Mouse (Mus musculus): ENCODE results near the gene AW822073. TPM values are rescaled to one million over a fixed set of nuclear protein-coding genes. Genes with fewer than 3 reads are reported as not detected.
"Not testable (repeated sequence)": the region's sequence is repeated elsewhere in the genome, so short reads cannot be mapped to it uniquely, and the experiment has no call there.

Gene AW822073
- polyA plus RNA-seq (2015; fragmentation: Nextera tagmentation; extraction: Ambion mirVana), result not detected in 2 replicates

DNA sequence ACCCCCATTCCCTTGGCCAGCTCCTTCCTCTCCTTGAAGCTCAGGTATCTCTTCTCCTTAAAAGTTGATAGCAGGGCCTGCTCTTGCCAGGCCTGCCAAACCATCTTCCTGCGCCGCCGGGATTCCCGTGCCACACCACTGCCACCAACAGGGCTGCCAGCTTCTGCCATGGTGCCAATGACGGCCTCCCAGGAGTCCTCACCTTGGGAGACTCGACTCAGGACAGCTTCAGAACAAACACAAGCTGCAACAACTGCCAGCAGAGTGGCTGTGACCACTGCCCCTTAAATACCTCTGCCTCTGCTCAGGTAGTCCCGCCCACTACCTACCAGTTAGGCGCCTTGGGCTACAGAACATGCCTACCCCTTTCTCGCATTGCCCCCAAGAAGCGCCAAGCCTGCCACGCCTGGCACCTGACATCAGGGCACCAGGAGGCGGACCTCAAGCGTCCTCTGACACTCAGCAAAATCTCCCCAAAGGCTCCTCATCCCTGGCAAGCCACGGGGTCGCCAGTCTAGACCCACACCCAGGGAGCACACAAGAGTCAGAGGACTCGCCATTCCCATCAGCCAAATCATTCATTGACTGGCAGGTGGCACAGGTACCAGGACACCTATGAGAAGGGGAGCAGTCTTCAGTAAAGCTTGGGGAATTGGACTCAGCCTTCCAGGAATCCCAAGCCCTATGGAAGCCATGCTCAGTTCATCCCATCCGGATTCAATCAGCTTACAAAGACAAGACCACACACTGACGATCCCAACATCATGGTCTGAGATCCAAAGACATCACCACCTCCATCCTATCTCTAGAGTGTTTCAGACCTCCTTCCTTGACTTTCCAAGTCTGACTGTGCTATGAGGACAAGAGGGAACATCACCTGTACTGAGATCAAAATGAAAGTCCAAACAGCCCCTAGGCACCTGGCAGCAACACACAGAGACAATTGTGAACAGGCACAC lies at the start of gene AW822073:
Gene AW822073, minus strand, starts transcription at position 104 of the 959 bp plus-strand sequence.
- not testable (repeated sequence) for ATAC-seq (replicated peaks; ENCODE audit: extremely low read depth, insufficient read depth, low FRiP score)

GRCm38 (mm10) chr10:58258466-58258865 lies 33.7 kb upstream of the AW822073 start:
- peaks cover 12% of the 10 kb centered on the region for H3K4me1 ChIP-seq (ENCODE audit: control insufficient read depth, insufficient read depth, low read length)
- H3K9me3 ChIP-seq (replicated peaks; ENCODE audit: control insufficient read depth, low read length), result no peaks in the 10 kb centered on the region
- 52% methylated on average over 5 of the region's 5 CpGs for WGBS
- ATAC-seq (replicated peaks; ENCODE audit: extremely low read depth, insufficient read depth, low FRiP score), result no peak
- H3K9ac ChIP-seq (ENCODE audit: low read length), result no peak overlapping the region
- no peak overlapping the region for H3K4me2 ChIP-seq (ENCODE audit: low read depth, low read length)
- 0 out of 2 replicates have a peak overlapping the region, but pooled peaks have one; percentile 18 for H3K27ac ChIP-seq (ENCODE audit: low read length)
- H3K36me3 ChIP-seq (ENCODE audit: control insufficient read depth, insufficient read depth), result peaks cover 24% of the 10 kb centered on the region
- H3K4me3 ChIP-seq (ENCODE audit: low read length), result no peak overlapping the region
- H3K27me3 ChIP-seq (ENCODE audit: control insufficient read depth, insufficient read depth, low read length), result no peaks in the 10 kb centered on the region

More for the DNA sequence above, at the start of gene AW822073:
- H3K27ac ChIP-seq (ENCODE audit: low read length); H3K9ac ChIP-seq (ENCODE audit: low read length); H3K4me2 ChIP-seq (ENCODE audit: low read depth, low read length); H3K9me3 ChIP-seq (replicated peaks; ENCODE audit: control insufficient read depth, low read length); H3K4me3 ChIP-seq (ENCODE audit: low read length); H3K4me1 ChIP-seq (ENCODE audit: control insufficient read depth, insufficient read depth, low read length); H3K36me3 ChIP-seq (ENCODE audit: control insufficient read depth, insufficient read depth); H3K27me3 ChIP-seq (ENCODE audit: control insufficient read depth, insufficient read depth, low read length): not testable (repeated sequence)
- WGBS, result 76% methylated on average over 16 of the region's 18 CpGs

DNA sequence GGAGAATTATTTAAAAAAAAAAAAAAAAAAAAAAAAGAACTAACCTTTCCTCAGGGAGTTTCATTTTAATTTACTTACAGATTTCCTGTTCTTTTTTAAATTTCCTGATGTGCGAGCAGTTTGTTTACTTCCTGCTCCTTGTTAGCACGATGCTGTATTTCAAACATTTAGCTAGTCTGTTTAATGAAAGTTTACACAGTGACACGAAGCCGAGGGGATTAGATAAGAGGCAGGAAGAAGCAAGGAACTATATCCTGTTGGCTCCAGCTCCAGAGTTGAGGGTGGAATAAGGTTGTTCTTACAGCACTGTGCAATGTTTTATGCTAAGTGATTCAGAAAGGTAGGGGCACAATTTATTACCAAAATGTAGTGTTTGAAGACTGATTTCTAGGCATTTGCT lies 31.2 kb upstream of the AW822073 start:
- peak overlapping the region; percentile 83 for H3K9ac ChIP-seq (ENCODE audit: low read length)
- peaks cover 12% of the 10 kb centered on the region for H3K4me1 ChIP-seq (ENCODE audit: control insufficient read depth, insufficient read depth, low read length)
- WGBS, result 5% methylated on average over 4 of the region's 4 CpGs
- H3K9me3 ChIP-seq (replicated peaks; ENCODE audit: control insufficient read depth, low read length), result no peaks in the 10 kb centered on the region
- H3K4me3 ChIP-seq (ENCODE audit: low read length), result peak overlapping the region; percentile 94
- H3K4me2 ChIP-seq (ENCODE audit: low read depth, low read length), result peak overlapping the region; percentile 74
- no peaks in the 10 kb centered on the region for H3K27me3 ChIP-seq (ENCODE audit: control insufficient read depth, insufficient read depth, low read length)
- ATAC-seq (replicated peaks; ENCODE audit: extremely low read depth, insufficient read depth, low FRiP score), result no peak
- H3K36me3 ChIP-seq (ENCODE audit: control insufficient read depth, insufficient read depth), result peaks cover 15% of the 10 kb centered on the region
- H3K27ac ChIP-seq (ENCODE audit: low read length), result peak overlapping the region; percentile 69; the same call in 1 of the 2 replicates

GRCm38 (mm10) chr10:58255213-58255892 lies 30.6 kb upstream of the AW822073 start, which contains the start of gene Gcc2:
Gcc2 (plus strand) TSS chr10:58255497.
- Histone ChIP-seq H3K27ac (ENCODE audit: low read length) (peak within 1 kb of the TSS; percentile 69), H3K36me3 (ENCODE audit: control insufficient read depth, insufficient read depth) (peaks cover 12% of the 10 kb centered on the region), H3K27me3 (ENCODE audit: control insufficient read depth, insufficient read depth, low read length) (no peaks in the 10 kb centered on the region), H3K4me1 (ENCODE audit: control insufficient read depth, insufficient read depth, low read length) (peaks cover 12% of the 10 kb centered on the region), H3K4me2 (ENCODE audit: low read depth, low read length) (peak within 1 kb of the TSS; percentile 74), H3K4me3 (ENCODE audit: low read length) (peak within 1 kb of the TSS; percentile 94), H3K9ac (ENCODE audit: low read length) (peak within 1 kb of the TSS; percentile 83), H3K9me3 (replicated peaks; ENCODE audit: control insufficient read depth, low read length) (no peaks in the 10 kb centered on the region)
- ATAC-seq (replicated peaks; ENCODE audit: extremely low read depth, insufficient read depth, low FRiP score), result peak; percentile 98
- WGBS, result under 1% methylated on average over 50 of the region's 58 CpGs

DNA sequence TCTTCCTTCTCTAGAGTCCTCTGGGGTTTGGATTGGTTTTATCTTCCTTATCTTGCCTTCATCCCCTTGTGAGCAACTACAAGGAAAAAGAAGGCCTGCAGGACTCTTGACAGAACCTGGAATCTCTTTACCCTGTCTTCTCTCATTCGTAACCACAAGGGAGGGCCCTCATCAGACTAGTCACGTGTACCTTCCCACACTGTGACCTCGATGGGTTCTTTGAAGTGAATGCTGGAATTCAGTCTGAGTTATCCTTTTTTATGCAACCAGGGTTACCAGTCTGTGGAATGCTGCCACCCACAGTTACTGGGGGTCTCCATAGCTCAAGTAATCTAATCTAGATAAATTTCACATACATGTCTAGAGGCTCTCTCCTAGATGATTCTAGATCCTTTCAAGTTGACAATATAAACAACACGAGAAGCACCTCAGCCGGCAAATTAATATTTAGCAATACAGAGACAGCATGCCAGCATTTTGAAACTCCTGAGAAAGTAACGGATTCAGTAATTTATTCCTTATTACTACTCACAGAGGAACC lies 30.0 kb upstream of the AW822073 start:
- peak overlapping the region; percentile 74 for H3K4me2 ChIP-seq (ENCODE audit: low read depth, low read length)
- no peaks in the 10 kb centered on the region for H3K27me3 ChIP-seq (ENCODE audit: control insufficient read depth, insufficient read depth, low read length)
- WGBS, result 36% methylated on average over 6 of the region's 6 CpGs
- H3K9ac ChIP-seq (ENCODE audit: low read length), result peak overlapping the region; percentile 83
- no peak for ATAC-seq (replicated peaks; ENCODE audit: extremely low read depth, insufficient read depth, low FRiP score)
- peaks cover 8% of the 10 kb centered on the region for H3K36me3 ChIP-seq (ENCODE audit: control insufficient read depth, insufficient read depth)
- peaks cover 12% of the 10 kb centered on the region for H3K4me1 ChIP-seq (ENCODE audit: control insufficient read depth, insufficient read depth, low read length)
- H3K4me3 ChIP-seq (ENCODE audit: low read length), result peak overlapping the region; percentile 94
- H3K9me3 ChIP-seq (replicated peaks; ENCODE audit: control insufficient read depth, low read length), result no peaks in the 10 kb centered on the region
- no peak overlapping the region for H3K27ac ChIP-seq (ENCODE audit: low read length)

GRCm38 (mm10) chr10:58249535-58249934 lies 24.8 kb upstream of the AW822073 start:
- Histone ChIP-seq H3K9ac (ENCODE audit: low read length) (no peak overlapping the region), H3K27ac (ENCODE audit: low read length) (no peak overlapping the region), H3K36me3 (ENCODE audit: control insufficient read depth, insufficient read depth) (no peaks in the 10 kb centered on the region), H3K4me3 (ENCODE audit: low read length) (no peak overlapping the region), H3K27me3 (ENCODE audit: control insufficient read depth, insufficient read depth, low read length) (no peaks in the 10 kb centered on the region), H3K4me1 (ENCODE audit: control insufficient read depth, insufficient read depth, low read length) (peaks cover under 1% of the 10 kb centered on the region; the same call in 1 of the 2 replicates), H3K4me2 (ENCODE audit: low read depth, low read length) (no peak overlapping the region), H3K9me3 (replicated peaks; ENCODE audit: control insufficient read depth, low read length) (no peaks in the 10 kb centered on the region)
- 18% methylated on average over 1 of the region's 1 CpGs for WGBS
- no peak for ATAC-seq (replicated peaks; ENCODE audit: extremely low read depth, insufficient read depth, low FRiP score)

DNA sequence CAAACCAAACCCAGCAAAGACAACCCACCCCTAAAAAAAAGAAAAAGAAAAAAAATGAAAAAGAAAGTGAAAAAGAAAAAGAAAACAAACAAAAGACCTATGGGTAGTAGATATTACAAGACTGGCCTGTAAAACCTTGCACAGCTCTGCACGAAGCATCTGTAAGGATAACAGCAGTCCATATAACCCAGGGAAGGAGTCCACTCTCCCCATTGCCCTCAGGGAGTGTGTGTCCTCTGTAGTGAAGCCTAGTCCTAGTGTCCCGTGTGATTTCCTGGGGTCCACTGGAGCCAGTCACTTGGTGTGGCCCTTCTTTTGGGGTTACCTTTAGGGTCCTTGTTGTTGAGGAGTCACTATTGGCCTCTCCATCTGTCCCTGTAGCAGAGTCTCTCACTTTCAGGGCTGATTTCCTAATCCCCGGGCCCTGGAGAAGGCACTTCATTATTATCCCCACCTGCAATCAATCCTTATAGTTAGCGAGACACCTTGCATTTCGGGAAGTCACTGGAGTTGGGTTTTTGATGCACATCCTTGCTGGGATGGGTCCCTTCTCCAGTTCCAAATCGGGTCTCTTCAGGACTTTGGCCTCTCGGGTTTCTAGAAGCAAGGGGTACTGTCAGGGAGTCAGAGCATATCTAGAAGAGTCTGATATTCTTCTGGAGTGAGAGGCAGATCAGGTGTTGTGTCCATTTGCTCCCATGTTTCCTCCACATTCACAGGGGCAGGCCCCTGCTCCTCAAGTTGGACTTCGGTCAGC lies 14.4 kb upstream of the AW822073 start:
- 75% methylated on average over 7 of the region's 8 CpGs for WGBS

DNA sequence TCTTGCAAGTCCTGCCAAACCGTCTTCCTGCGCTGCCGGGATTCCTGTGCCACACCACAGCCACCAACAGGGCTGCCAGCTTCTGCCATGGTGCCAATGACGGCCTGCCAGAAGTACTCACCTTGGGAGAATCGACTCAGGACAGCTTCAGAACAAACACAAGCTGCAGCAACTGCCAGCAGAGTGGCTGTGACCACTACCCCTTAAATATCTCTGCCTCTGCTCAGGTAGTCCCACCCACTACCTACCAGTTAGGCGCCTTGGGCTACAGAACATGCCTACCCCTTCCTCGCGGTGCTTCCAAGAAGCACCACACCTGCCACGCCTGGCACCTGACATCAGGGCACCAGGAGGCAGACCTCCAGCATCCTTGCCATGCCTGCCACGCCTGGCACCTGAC lies 11.9 kb upstream of the AW822073 start, which contains the start of gene Gm4981:
Gene Gm4981, minus strand, starts transcription at position 89 of the 400 bp plus-strand sequence.
- Histone ChIP-seq H3K9ac (ENCODE audit: low read length) (no peak within 1 kb of the TSS), H3K27me3 (ENCODE audit: control insufficient read depth, insufficient read depth, low read length) (no peaks in the 10 kb centered on the region), H3K9me3 (replicated peaks; ENCODE audit: control insufficient read depth, low read length) (peaks cover 18% of the 10 kb centered on the region), H3K4me1 (ENCODE audit: control insufficient read depth, insufficient read depth, low read length) (no peaks in the 10 kb centered on the region), H3K36me3 (ENCODE audit: control insufficient read depth, insufficient read depth) (no peaks in the 10 kb centered on the region), H3K27ac (ENCODE audit: low read length) (no peak within 1 kb of the TSS), H3K4me2 (ENCODE audit: low read depth, low read length) (no peak within 1 kb of the TSS), H3K4me3 (ENCODE audit: low read length) (no peak within 1 kb of the TSS)
- ATAC-seq (replicated peaks; ENCODE audit: extremely low read depth, insufficient read depth, low FRiP score), result no peak
- WGBS, result 81% methylated on average over 10 of the region's 10 CpGs

More for the DNA sequence above, 14.4 kb upstream of the AW822073 start:
- not testable (repeated sequence) for H3K27me3 ChIP-seq (ENCODE audit: control insufficient read depth, insufficient read depth, low read length); H3K27ac ChIP-seq (ENCODE audit: low read length); H3K4me3 ChIP-seq (ENCODE audit: low read length); H3K4me1 ChIP-seq (ENCODE audit: control insufficient read depth, insufficient read depth, low read length); H3K4me2 ChIP-seq (ENCODE audit: low read depth, low read length); H3K9me3 ChIP-seq (replicated peaks; ENCODE audit: control insufficient read depth, low read length); H3K36me3 ChIP-seq (ENCODE audit: control insufficient read depth, insufficient read depth); H3K9ac ChIP-seq (ENCODE audit: low read length)
- peak; percentile 81 for ATAC-seq (replicated peaks; ENCODE audit: extremely low read depth, insufficient read depth, low FRiP score)
